Mouse (Mus musculus) spleen, embryonic (tissue): ENCODE results near the gene Smg6.

Experiments
- CTCF ChIA-PET: fragments of 350-600 bp; sonication (Branson Sonifier 250); formaldehyde crosslinking; loops from one replicate; lab custom pipeline; 2022; lab: Charles Lee

The Smg6 gene

GRCm38 (mm10) chr11:75206347-75206746 is 280.7 kb downstream of the Smg6 start:
- CTCF ChIA-PET: interaction anchor here (0.6 kb wide), 1 partner anchor 83 kb away, joined by 5 read pairs; no protein-coding TSS in a partner anchor

GRCm38 (mm10) chr11:75209363-75209762 is 283.7 kb downstream of the Smg6 start:
- CTCF ChIA-PET: interaction anchor here (0.6 kb wide), 1 partner anchor 38 kb away, joined by 6 read pairs; no protein-coding TSS in a partner anchor

GRCm38 (mm10) chr11:75210093-75210492 is 284.5 kb downstream of the Smg6 start:
- CTCF ChIA-PET: interaction anchor here (0.6 kb wide), 1 partner anchor 195 kb away, joined by 3 read pairs; no protein-coding TSS in a partner anchor

- CTCF ChIA-PET: interaction anchor here (0.6 to 0.7 kb wide), 2 partner anchors 194 to 383 kb away, joined by 3 to 5 read pairs; no protein-coding TSS in a partner anchor
Measured at GRCm38 (mm10) chr11:75210755-75211154, 285.1 kb downstream of the Smg6 start.

- CTCF ChIA-PET: no interaction called here
Measured at GRCm38 (mm10) chr11:75212031-75212667, 286.5 kb downstream of the Smg6 start.

- CTCF ChIA-PET: interaction anchor here (0.6 kb wide), 1 partner anchor 80 kb away, joined by 3 read pairs; no protein-coding TSS in a partner anchor
Measured at GRCm38 (mm10) chr11:75212876-75213275, 287.3 kb downstream of the Smg6 start.

GRCm38 (mm10) chr11:75213372-75214080 is 287.9 kb downstream of the Smg6 start:
- CTCF ChIA-PET: interaction anchor here (0.6 kb wide), 1 partner anchor 79 kb away, joined by 3 read pairs; no protein-coding TSS in a partner anchor
